Mouse (Mus musculus) spleen, postnatal 10 days (tissue): ENCODE results near the gene Slc22a5.

Experiments used
- DNase-seq, 2 experiments: peaks; one replicate each; pipeline ENCODE4 v3.0.0; 2021 to 2022; ENCODE audit warnings: low spot score in 2 of 2

The Slc22a5 gene

DNA sequence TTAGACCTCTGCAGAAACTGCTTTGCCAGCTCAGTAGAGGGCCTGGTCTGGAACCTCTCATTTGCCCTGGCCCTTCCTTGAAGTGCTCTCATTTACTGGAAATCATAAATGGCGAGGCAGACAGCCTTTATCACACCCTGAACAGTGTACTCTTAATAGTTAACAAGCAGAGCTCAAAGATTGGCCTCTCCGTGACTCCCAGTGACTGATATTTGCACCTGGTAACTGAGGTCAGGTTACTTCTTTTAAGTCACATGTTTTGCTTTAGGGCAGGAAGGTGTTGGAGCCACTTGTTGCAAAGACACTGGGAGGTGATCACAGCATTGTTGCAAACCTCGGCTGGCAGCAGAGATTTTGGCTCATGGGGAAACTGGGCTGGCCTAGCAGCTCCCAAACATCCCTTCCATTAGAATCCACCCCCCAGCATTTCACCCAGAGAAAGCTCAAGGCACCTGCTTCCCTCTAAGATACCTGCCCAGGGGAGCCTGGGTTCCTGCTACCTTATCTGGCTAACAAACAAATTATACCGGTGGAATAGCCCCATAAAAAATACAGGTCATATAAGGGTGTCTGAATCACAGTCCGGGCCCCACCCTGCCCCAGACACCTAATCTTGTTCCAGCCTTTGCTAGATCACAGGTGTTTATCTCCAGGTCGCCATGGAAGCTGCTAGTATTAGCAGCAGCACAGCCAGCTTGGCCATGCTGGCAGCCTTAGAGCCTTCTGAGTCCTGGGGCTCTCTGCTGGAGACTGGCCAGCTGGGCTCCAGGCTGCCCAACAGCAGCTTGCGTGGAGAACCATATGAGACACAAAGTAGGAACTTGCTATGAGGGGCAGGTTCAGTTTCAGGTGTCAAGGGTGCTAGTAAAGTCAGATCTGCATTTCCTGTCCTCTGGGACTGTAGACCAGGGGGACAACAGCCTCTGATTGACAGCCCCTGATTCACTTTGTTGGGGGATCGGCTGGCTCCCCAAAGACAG lies 51.5 kb downstream of the Slc22a5 start:
- DNase-seq: no peak

GRCm38 (mm10) chr11:53839147-53839546 lies 52.3 kb downstream of the Slc22a5 start:
- DNase-seq: peak in 1 of 2 experiments; percentile 49

- DNase-seq: no peak
These were observed 53.7 kb downstream of the Slc22a5 start for GRCm38 (mm10) chr11:53837731-53838130.

GRCm38 (mm10) chr11:53835379-53836010 lies 56.0 kb downstream of the Slc22a5 start:
- no peak for DNase-seq

- no peak for DNase-seq
These were observed 66.1 kb downstream of the Slc22a5 start for GRCm38 (mm10) chr11:53825409-53825808.

GRCm38 (mm10) chr11:53821945-53822338 lies 69.5 kb downstream of the Slc22a5 start:
- DNase-seq: no peak

DNA sequence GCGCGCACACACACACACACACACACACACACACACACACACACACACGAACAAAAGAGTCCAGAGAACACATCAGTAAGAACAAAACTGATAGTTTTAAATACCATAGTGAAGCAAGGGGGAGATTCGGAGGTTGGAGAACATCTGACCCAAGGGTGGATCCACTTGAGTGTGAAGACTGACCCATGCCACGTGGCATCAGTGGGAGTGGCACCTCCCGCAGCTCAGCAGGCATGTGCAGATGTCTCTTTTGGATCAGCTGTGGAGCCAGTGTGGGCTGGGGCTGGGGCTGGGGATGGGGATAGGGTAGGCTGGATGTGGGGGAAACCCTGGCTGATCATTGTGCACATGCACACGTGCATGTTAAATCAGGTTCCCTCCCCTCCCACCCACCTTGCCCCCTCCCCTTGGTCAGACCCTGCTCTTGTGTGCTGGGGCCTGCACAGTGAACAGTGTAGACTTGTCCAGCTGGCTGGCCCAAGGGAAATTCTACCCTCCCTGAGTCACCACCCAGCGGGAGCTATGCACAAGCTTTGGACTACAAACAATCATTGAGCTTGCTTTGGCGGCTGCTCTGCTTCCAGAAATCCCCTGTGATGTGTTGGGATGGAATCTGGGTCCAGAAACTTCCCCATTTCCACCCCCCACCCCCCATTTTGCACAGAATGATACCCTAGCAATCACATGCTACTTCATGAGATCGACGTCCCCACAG lies 70.1 kb downstream of the Slc22a5 start:
- DNase-seq: no peak

DNA sequence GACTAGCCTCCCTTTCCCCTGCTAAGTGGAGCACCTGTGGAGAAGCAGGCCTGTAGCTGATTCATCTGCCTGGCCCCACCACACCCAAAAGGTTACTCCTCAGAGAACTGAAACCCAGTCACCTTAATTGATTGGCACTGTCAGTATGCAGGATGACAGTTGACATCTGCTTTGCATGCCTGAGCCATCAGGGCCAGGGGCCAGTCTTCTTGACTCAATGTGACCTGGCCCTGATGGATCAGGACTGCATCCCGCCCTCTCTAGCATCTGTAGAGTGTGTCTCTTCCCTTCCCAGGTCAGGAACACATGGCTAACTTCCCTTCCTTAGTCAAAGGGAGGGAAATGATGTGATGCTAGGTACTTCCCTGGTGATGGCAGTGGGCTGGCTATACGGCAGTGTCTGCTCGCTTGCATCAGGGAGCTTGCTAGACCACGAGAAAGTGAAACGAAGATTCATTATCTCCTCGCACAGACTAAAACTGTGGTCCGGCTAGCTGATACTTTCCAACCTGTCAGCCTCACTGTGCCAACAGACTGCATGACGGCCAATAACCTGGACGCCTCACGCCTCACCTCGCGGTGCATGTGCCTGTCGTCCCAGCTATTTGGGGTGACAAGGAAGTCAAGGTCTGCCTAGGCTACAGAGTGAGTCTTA lies 70.8 kb downstream of the Slc22a5 start:
- DNase-seq: no peak

- no peak for DNase-seq
These were observed 71.9 kb downstream of the Slc22a5 start for GRCm38 (mm10) chr11:53819511-53819910.

DNA sequence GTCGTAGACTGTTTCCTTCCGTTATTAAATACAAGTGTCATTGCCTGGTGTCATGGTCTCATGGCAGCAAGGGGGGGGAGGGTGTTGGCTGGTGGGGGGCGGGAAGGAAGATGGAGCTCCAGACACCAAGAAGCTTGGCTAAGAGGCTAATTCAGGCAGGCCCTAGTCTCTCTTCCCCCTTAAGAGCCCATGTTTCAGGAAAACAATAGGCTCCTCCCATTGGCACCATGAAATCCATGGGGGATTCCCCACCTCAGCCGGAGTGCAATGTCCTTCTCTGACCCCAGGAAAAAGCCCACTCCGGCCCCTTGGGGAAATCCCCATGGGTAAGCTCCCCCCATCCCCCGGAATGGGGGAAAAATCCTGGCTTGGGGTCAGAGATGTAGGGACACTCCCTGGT lies 72.7 kb downstream of the Slc22a5 start:
- DNase-seq: no peak

DNA sequence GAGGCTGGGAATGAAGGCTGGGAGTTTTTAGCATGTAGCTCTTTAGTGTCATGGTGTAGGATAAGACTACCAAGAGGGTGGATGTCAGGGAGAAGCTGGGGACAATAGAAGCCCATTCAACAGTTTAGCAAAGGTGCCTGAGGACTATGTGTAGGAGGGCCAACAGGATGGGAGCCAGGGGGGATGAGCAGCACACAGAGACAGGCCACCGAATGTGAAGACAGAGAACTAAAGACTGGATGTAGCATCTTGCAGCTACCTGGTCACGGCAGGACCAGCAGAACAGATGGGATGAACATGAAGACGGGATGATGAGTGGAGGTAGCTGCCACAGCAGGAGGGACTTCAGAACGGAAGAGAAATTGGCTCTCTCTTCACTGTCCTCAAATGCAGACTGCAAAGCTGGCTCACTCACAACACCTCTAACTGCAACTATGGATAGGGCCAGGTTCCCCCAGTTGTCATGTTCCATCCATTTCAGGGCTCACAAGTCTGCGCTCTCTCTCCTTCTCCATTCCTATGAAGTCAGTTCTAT lies 74.6 kb downstream of the Slc22a5 start:
- no peak for DNase-seq

DNA sequence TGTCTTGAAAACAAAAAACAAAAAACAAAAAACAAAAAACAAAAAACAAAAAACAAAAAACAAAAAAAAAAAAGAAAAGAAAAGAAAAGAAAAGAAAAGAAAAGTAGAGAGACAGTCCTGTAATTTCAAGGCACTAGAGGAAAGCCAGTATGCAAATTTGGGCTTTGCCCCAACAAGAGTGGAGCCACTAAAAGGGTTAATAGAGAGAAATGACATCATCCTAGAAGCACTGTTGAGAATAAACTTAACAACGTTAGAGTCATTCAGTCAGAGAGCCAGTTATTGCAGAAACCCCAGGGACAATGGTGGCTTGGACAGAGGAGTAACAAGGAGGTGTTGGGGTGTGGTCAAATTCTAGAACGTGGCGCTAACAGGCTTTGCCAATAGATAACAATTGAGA lies 76.7 kb downstream of the Slc22a5 start:
- no peak for DNase-seq
